Mouse (Mus musculus): Measurements from ENCODE around the gene Clk2. TPM values are rescaled to one million over a fixed set of nuclear protein-coding genes. Genes with fewer than 3 reads are reported as not detected.

Clk2 gene
- polyA plus RNA-seq, 1 experiment: 62.2 TPM

DNA sequence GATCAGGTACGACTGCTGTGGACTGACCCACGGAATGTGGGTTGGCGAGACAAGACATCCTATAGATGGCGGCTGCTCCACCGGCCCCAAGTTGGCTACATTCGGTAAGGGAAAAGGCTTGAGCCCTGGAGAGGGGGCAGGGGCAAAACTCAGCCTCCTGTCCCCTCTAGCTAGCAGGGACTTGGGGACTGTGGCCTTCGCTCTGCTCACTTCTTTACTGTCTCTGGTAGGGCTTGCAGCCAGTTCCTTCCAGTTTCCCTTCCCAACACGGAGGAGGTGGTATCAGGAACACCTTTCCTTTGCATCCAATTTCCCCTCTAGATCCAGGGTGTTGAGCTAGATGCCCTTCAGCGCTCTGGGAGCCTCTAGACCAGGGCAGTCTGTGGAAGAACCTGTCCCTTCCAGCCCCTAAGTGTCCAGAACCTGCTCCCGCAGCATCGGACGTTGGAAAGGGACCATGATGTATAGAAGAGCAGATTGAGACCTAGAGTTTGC, 60.8 kb downstream of the Clk2 start:
- TF ChIP-seq GATA1 (IDR thresholded peaks at IDR 0.05; ENCODE audit: low read length): no peak

GRCm38 (mm10) chr3:89225918-89226317, 61.3 kb downstream of the Clk2 start:
- no peak for TF ChIP-seq GATA1 (IDR thresholded peaks at IDR 0.05; ENCODE audit: low read length)

- TF ChIP-seq GATA1 (IDR thresholded peaks at IDR 0.05; ENCODE audit: low read length): no peak
Measured at GRCm38 (mm10) chr3:89226361-89226760, 61.8 kb downstream of the Clk2 start.

Other genes with a start within 250 kb of the Clk2 start
- 3.6 and 3.8 TPM in 2 replicates for gene Ash1l, start 214.2 kb upstream of the Clk2 start, polyA plus RNA-seq (2012)
- gene Dap3, start 213.6 kb upstream of the Clk2 start, polyA plus RNA-seq (2012): 68.5 and 160 TPM in 2 replicates
- gene Rusc1, start 71.5 kb upstream of the Clk2 start, polyA plus RNA-seq (2012): 14.2 and 15.4 TPM in 2 replicates
- 1.4 and 7.9 TPM in 2 replicates for gene Gm43738, start 63.7 kb upstream of the Clk2 start, polyA plus RNA-seq (2012)
- gene Fdps, start 62.8 kb upstream of the Clk2 start, polyA plus RNA-seq (2012): 18.1 and 44.7 TPM in 2 replicates
- gene Pklr, start 28.7 kb upstream of the Clk2 start, polyA plus RNA-seq (2012): 145 and 174 TPM in 2 replicates
- 0.91 and 1.2 TPM in 2 replicates for gene Hcn3, start 4.6 kb upstream of the Clk2 start, polyA plus RNA-seq (2012)
- gene Scamp3, start 12.7 kb downstream of the Clk2 start, polyA plus RNA-seq (2012): 190 and 239 TPM in 2 replicates
- 7.3 and 13.1 TPM in 2 replicates for gene Fam189b, start 18.3 kb downstream of the Clk2 start, polyA plus RNA-seq (2012)
- gene Gba, start 38.1 kb downstream of the Clk2 start, polyA plus RNA-seq (2012): 2.0 and 2.9 TPM in 2 replicates
- gene Thbs3, start 50.4 kb downstream of the Clk2 start, polyA plus RNA-seq (2012): 0.19 and 0.37 TPM in 2 replicates
- 392 and 458 TPM in 2 replicates for gene Mtx1, start 62.3 kb downstream of the Clk2 start, polyA plus RNA-seq (2012)
- 0.18 TPM in 1 of 2 replicates, not detected in the other for gene Muc1, start 64.3 kb downstream of the Clk2 start, polyA plus RNA-seq (2012)
- gene Krtcap2, start 81.2 kb downstream of the Clk2 start, polyA plus RNA-seq (2012): 135 and 200 TPM in 2 replicates
- gene Trim46, start 81.5 kb downstream of the Clk2 start, polyA plus RNA-seq (2012): 2.4 and 2.8 TPM in 2 replicates
- 119 and 146 TPM in 2 replicates for gene Dpm3, start 94.6 kb downstream of the Clk2 start, polyA plus RNA-seq (2012)
- gene Slc50a1, start 105.8 kb downstream of the Clk2 start, polyA plus RNA-seq (2012): not detected in 2 replicates
- gene Efna1, start 116.3 kb downstream of the Clk2 start, polyA plus RNA-seq (2012): not detected in 2 replicates
- gene Efna3, start 158.2 kb downstream of the Clk2 start, polyA plus RNA-seq (2012): not detected in 2 replicates
- 0.04 and 0.09 TPM in 2 replicates for gene Efna4, start 173.2 kb downstream of the Clk2 start, polyA plus RNA-seq (2012)
- not detected in 2 replicates for gene Adam15, start 185.2 kb downstream of the Clk2 start, polyA plus RNA-seq (2012)
- not detected in 2 replicates for gene Dcst2, start 197.2 kb downstream of the Clk2 start, polyA plus RNA-seq (2012)
- not detected in 2 replicates for gene Dcst1, start 200.5 kb downstream of the Clk2 start, polyA plus RNA-seq (2012)
- gene Zbtb7b, start 230.0 kb downstream of the Clk2 start, polyA plus RNA-seq (2012): 39.1 and 39.3 TPM in 2 replicates
- 0.08 TPM in 1 of 2 replicates, not detected in the other for gene Lenep, start 238.0 kb downstream of the Clk2 start, polyA plus RNA-seq (2012)
- gene Flad1, start 247.1 kb downstream of the Clk2 start, polyA plus RNA-seq (2012): 12.0 and 24.0 TPM in 2 replicates